Mouse (Mus musculus) forebrain, embryonic 14.5 days (tissue): Measurements from ENCODE around the gene 2310030G06Rik. TPM values are rescaled to one million over a fixed set of nuclear protein-coding genes. Genes with fewer than 3 reads are reported as not detected.

Experiments used
- ATAC-seq: fragments of 200-750 bp; cut with Nextera tagmentation; 2 replicates; pipeline ENCODE4 v1.8.0; 2017; ENCODE audit warnings: mild to moderate bottlenecking, moderate library complexity
- DNase-seq: peaks from one replicate; pipeline ENCODE4 v3.0.0-alpha.2; 2015; ENCODE audit warnings: low spot score
- H3K27ac ChIP-seq: fragments of 300-500 bp; sonication (generic); 2 replicates; pipeline ENCODE4 v1.5.1; 2014; ENCODE audit warnings: low read depth, mild to moderate bottlenecking, control low read depth, low read length, moderate library complexity
- H3K27me3 ChIP-seq: fragments of 300-500 bp; sonication (generic); replicated peaks from 2 replicates; pipeline ENCODE4 v1.6.1; 2014; ENCODE audit warnings: low read length, control low read depth, mixed read lengths; ENCODE audit not compliant: control insufficient read depth, insufficient read depth
- H3K36me3 ChIP-seq: fragments of 300-500 bp; sonication (generic); 2 replicates; pipeline ENCODE4 v1.6.1; 2014; ENCODE audit warnings: low read length, control low read depth; ENCODE audit not compliant: control insufficient read depth, insufficient read depth
- H3K4me1 ChIP-seq: fragments of 300-500 bp; sonication (generic); 2 replicates; pipeline ENCODE4 v1.6.1; 2014; ENCODE audit warnings: antibody characterized with exemption, low read length, control low read depth; ENCODE audit not compliant: control insufficient read depth, insufficient read depth
- H3K4me2 ChIP-seq: fragments of 300-500 bp; sonication (generic); 2 replicates; pipeline ENCODE4 v1.6.1; 2014; ENCODE audit warnings: mild to moderate bottlenecking, control low read depth, low read length
- H3K4me3 ChIP-seq: fragments of 300-500 bp; sonication (generic); 2 replicates; pipeline ENCODE4 v1.5.1; 2014; ENCODE audit warnings: low read depth, low read length, control low read depth
- H3K9ac ChIP-seq: fragments of 300-500 bp; sonication (generic); 2 replicates; pipeline ENCODE4 v1.6.1; 2014; ENCODE audit warnings: mild to moderate bottlenecking, low read length, control low read depth, moderate library complexity
- H3K9me3 ChIP-seq: fragments of 300-500 bp; sonication (generic); replicated peaks from 2 replicates; pipeline ENCODE4 v1.6.1; 2016; ENCODE audit warnings: low read length, control low read depth, mixed read lengths; ENCODE audit not compliant: control insufficient read depth
- WGBS: fragments of 180-500 bp; shearing (Covaris S2); extraction: QIAGEN DNeasy Blood & Tissue Kit; methylation state at CpG from one replicate; pipeline ENCODE4 v1.1.7; 2014; 5-methylcytosine and 5-hydroxymethylcytosine counted together
- polyA plus RNA-seq: library from polyadenylated mRNA; unstranded; fragments of >200 nt; fragmentation: Nextera tagmentation; extraction: Ambion mirVana; gene quantifications from 2 replicates; pipeline ENCODE4 v1.2.1, GENCODE M21; 2014

Gene 2310030G06Rik
- polyA plus RNA-seq, 1 experiment from 2014 or later: 1.1 TPM

DNA sequence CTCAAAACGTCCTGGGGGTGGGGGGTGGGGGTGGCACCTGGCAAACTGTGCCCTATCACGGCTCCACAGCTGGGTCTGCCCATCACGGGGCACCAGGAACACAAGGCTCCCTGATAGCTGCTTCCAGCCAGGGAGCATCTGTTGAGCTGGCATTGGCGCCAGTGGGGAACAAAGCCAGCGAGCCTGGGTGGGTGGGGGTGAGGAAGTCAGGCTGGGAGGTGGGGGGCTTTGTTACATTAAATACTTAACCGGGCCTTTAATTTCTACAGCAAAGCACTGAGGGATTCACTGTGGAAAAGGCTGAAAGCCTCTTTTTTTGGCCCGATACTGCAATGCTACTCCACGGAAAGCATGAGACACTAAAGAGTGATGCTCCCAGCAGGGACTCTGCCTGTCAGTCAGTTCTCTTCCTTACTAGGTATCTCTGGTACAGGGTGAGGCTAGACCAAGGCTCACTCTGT, 23.9 kb downstream of the 2310030G06Rik start:
- no peaks in the 10 kb centered on the region for H3K36me3 ChIP-seq
- H3K4me2 ChIP-seq: peak overlapping the region; percentile 25; the same call in 1 of the 2 replicates
- peak; percentile 66 for DNase-seq
- H3K4me3 ChIP-seq: no peak overlapping the region
- H3K9me3 ChIP-seq: no peaks in the 10 kb centered on the region
- ATAC-seq: peak; percentile 52; the same call in 1 of the 2 replicates
- 17% methylated on average over 8 of the region's 8 CpGs for WGBS
- H3K27ac ChIP-seq: peak overlapping the region; percentile 85
- peak overlapping the region; percentile 22; the same call in 1 of the 2 replicates for H3K9ac ChIP-seq
- H3K4me1 ChIP-seq: peaks cover 38% of the 10 kb centered on the region
- no peaks in the 10 kb centered on the region for H3K27me3 ChIP-seq

DNA sequence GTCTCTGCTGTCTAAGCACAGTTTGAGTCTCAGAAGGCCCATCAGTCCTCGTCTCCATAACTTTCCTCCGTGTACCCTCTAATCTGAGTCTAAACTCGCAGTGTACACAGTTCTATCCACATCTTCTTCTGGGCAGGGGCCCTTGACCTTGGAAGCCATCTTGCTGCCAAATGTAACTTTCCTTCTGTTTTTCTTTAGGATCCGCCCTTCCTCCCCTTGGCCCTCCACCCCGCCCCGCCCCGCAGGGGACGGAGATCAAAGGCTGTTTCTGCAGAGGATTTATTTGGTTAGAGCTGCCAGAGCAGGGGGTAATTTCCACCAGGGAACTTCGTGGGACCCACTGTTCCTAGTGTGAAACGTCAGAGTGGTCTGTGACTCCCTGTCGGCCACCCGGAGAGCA, 25.3 kb downstream of the 2310030G06Rik start:
- H3K36me3 ChIP-seq: no peaks in the 10 kb centered on the region
- WGBS: 53% methylated on average over 12 of the region's 12 CpGs
- no peak for DNase-seq
- no peaks in the 10 kb centered on the region for H3K27me3 ChIP-seq
- H3K4me3 ChIP-seq: no peak overlapping the region
- H3K4me2 ChIP-seq: no peak overlapping the region
- no peaks in the 10 kb centered on the region for H3K9me3 ChIP-seq
- no peak for ATAC-seq
- 0 out of 2 replicates have a peak overlapping the region, but pooled peaks have one; percentile 8 for H3K9ac ChIP-seq
- H3K27ac ChIP-seq: no peak overlapping the region
- peaks cover 26% of the 10 kb centered on the region for H3K4me1 ChIP-seq

DNA sequence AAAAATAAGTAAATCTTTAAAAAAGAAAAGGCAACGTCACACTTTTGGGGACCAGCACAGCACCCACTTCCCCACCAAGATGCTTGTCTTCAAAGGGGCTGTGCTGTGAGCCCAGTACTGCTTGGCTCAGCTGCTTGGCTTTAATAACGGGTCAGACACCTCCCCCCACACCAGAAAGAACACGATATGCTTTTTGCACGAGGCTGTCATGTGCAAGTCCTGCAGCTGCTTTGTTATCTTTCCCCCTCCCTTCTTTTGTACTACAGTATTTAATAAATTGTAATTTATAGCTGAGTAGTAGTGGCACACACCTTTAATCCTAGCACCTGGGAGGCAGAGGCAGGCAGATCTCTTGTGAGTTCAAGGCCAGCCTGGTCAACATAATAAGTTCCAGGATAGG, 27.5 kb downstream of the 2310030G06Rik start:
- Histone ChIP-seq H3K36me3 (no peaks in the 10 kb centered on the region), H3K4me2 (no peak overlapping the region), H3K4me3 (no peak overlapping the region), H3K9ac (no peak overlapping the region), H3K27ac (no peak overlapping the region), H3K9me3 (no peaks in the 10 kb centered on the region), H3K27me3 (no peaks in the 10 kb centered on the region), H3K4me1 (peaks cover 17% of the 10 kb centered on the region)
- WGBS: 85% methylated on average over 4 of the region's 4 CpGs
- DNase-seq (no peak), ATAC-seq (no peak)

DNA sequence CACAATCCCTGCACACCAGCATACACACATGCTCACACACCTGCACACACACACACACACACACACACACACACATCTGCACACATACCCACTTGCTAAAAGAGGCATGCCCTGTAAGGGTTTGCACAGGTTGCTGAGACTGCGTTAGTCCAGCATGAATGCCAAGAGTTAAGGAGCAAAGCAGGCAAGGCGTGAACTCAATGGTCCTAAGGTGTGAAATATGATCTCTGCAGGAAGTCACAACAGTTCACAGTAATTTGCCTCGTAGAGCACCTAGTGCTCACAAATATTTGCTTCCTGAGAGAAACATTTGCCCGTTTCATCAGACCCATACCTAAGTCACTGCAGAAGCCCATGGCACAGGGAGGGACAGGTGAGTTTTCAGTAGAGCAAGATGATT, 32.1 kb downstream of the 2310030G06Rik start:
- DNase-seq (no peak), ATAC-seq (no peak)
- Histone ChIP-seq H3K27me3 (no peaks in the 10 kb centered on the region), H3K36me3 (0 out of 2 replicates have a peak, but pooled peaks cover 3% of the 10 kb centered on the region), H3K4me1 (no peaks in the 10 kb centered on the region), H3K9me3 (no peaks in the 10 kb centered on the region), H3K4me3 (no peak overlapping the region), H3K27ac (no peak overlapping the region), H3K4me2 (no peak overlapping the region), H3K9ac (no peak overlapping the region)
- 64% methylated on average over 4 of the region's 4 CpGs for WGBS

DNA sequence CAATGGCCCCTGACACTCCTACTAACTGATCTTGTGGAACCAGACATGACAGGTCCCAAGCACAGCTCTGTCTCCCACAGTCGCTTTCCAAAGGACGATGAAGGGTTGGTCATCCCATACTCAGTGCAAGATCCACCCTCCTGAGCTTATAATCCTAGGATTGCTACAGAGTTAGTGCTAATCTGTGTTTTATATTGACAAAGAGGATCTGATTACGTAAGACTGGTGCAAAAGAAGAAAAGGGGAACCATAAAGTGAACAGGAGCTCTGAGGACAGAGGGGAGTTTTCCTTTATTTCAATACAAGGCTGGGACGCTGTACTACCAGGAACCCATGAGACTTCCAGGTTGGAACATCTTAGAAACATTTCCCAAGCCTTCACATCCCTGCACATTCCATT, 35.0 kb downstream of the 2310030G06Rik start:
- H3K27ac ChIP-seq: no peak overlapping the region
- no peaks in the 10 kb centered on the region for H3K4me1 ChIP-seq
- H3K9me3 ChIP-seq: no peaks in the 10 kb centered on the region
- 0 out of 2 replicates have a peak, but pooled peaks cover 7% of the 10 kb centered on the region for H3K36me3 ChIP-seq
- no peak overlapping the region for H3K4me3 ChIP-seq
- WGBS: 86% methylated on average over 4 of the region's 4 CpGs
- H3K9ac ChIP-seq: no peak overlapping the region
- H3K4me2 ChIP-seq: no peak overlapping the region
- no peaks in the 10 kb centered on the region for H3K27me3 ChIP-seq
- no peak for ATAC-seq
- no peak for DNase-seq

DNA sequence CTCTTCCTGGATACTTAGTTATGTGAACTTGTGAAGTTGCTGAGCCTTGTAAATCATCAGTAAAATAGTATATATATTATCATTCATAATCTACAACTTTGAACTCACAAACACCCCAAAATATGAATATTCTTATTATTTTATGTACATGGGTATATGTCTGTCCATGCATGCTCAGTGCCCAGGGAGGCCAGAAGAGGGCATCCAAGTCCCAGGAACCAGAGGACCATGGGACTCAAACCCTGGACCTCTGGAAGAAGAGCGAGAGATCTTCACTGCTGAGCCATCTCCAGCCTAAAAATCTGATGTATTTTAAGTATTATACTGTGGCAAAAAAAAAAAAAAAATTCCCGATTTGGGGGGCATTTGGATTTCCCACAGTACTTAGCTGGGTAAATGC, 37.2 kb downstream of the 2310030G06Rik start:
- no peak overlapping the region for H3K27ac ChIP-seq
- no peak overlapping the region for H3K4me3 ChIP-seq
- 0 out of 2 replicates have a peak, but pooled peaks cover 7% of the 10 kb centered on the region for H3K36me3 ChIP-seq
- no peaks in the 10 kb centered on the region for H3K4me1 ChIP-seq
- H3K4me2 ChIP-seq: no peak overlapping the region
- 34% methylated on average over 2 of the region's 2 CpGs for WGBS
- H3K9ac ChIP-seq: no peak overlapping the region
- DNase-seq (peak; percentile 40), ATAC-seq (no peak)
- H3K27me3 ChIP-seq: no peaks in the 10 kb centered on the region
- H3K9me3 ChIP-seq: no peaks in the 10 kb centered on the region

DNA sequence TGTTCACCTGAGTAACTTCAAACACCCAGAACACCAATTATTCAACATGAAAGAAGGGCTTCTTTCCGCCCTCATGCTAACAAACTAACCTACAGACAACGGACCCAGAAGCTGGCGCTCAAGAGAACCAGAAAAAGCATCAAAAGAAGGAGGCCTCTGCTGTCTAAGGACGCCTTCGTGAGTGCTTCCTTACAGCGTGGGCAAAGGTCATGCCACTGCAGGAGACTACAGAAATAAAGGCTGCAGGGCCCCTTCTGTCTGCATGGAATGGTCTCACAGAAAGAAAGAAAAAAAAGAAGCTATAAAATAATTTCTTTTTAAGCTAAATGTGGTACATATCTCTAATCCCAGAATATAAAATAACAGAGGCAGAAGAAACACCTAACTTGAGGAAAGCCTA, 41.4 kb downstream of the 2310030G06Rik start:
- H3K36me3 ChIP-seq: peaks cover 15% of the 10 kb centered on the region; the same call in 1 of the 2 replicates
- H3K4me1 ChIP-seq: no peaks in the 10 kb centered on the region
- H3K4me3 ChIP-seq: no peak overlapping the region
- DNase-seq (no peak), ATAC-seq (no peak)
- H3K9me3 ChIP-seq: no peaks in the 10 kb centered on the region
- no peak overlapping the region for H3K9ac ChIP-seq
- WGBS: 40% methylated on average over 6 of the region's 6 CpGs
- H3K27me3 ChIP-seq: no peaks in the 10 kb centered on the region
- H3K27ac ChIP-seq: no peak overlapping the region
- no peak overlapping the region for H3K4me2 ChIP-seq

DNA sequence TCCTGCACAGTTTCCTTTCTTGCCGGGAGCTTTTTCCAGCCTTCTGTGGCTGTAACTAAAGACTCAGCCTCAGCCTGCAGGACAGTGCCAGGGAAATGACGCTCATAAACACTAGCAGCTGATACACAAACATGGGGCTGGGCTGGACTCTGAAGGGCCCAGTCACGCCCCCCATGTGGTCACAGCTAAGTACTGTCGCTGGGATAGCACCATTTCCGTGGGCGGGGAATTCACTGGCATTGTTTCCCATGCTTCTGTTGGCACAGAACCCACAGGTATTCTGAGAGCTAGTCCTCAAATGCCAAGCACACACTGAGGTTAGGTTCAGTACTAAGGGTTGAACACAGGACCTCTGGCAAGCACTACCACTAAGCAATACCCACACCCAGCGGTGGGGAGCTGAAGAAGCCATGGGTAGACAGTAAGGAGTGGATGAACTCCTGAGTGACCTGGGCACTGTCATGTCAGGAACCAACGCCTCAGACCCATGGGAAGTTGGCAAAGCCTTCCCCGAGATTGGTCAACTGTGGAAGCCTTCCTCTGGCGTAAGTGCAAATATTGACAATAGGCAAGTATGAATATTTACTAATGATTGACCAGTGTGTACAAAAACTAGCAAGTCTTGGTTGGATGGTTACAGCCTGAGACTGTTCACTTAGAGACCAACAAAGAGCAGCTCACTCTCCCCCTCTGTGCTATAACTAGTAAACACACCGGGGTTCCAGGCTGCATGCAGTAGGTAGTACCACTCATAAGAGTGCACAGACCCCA, 45.2 kb downstream of the 2310030G06Rik start:
- ATAC-seq: no peak
- no peaks in the 10 kb centered on the region for H3K27me3 ChIP-seq
- H3K4me3 ChIP-seq: no peak overlapping the region
- H3K9me3 ChIP-seq: no peaks in the 10 kb centered on the region
- no peak overlapping the region for H3K9ac ChIP-seq
- H3K4me2 ChIP-seq: no peak overlapping the region
- H3K36me3 ChIP-seq: peaks cover 12% of the 10 kb centered on the region; the same call in 1 of the 2 replicates
- H3K27ac ChIP-seq: no peak overlapping the region; the same call in 1 of the 2 replicates
- DNase-seq: no peak
- peaks cover 5% of the 10 kb centered on the region for H3K4me1 ChIP-seq
- WGBS: 65% methylated on average over 11 of the region's 11 CpGs
